ENCODE assay signal across 14 mouse cellular contexts in the genomic region with DNA sequence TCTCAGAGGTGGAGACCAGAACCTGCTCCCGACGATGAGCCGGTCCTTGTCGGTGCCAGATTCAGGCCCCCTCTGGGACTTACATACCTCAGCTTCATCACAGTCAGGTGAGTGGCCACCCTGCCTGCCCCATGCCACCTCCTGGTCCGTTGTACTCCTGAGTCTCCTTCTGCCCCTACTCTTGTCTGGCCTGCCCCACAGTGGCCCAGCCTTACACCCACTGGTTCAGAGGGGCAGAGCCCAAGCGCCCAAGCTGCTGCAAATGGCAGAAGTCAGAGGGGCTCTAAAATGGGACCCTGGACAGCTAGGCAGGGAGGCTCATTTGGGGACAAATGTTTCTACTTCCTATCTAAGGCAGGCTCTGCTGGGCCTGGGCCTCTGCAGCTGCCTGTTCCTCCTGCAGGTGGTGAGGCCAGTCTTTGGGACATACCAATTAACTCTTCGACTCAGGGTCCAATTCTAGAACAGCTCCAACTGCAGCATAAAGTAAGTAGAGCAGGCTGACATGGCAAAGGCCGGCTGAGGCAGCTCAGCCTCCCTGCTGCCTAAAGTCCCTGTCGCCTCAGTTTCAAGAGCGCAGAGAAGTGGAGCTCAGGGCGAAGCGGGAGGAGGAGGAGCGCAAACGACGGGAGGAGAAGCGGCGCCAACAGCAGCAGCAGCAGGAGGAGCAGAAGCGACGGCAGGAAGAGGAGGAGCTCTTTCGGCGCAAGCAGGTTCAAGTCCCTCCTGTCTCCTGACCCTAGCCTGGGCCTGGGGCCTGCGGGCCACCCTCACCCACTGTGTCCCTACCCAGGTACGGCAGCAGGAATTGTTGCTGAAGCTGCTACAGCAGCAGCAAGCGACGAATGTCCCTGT. TPM values are rescaled to one million over a fixed set of nuclear protein-coding genes. Genes with fewer than 3 reads are reported as not detected.
DNase-seq lines count a peak whose midpoint lies in the region; ATAC-seq lines count a peak whose summit lies in the region.
"Had no signal": no experiment of that assay in that cellular context is flagged by ENCODE, and none has a peak within 500 bp of the region (broad histone marks: within the 10 kb centered on the region; RNA-seq: fewer than 3 reads in every experiment).

No protein-coding gene starts in this region.

- ATAC-seq in frontal cortex, adult (ENCODE audit: low TSS enrichment) = 0 out of 2 replicates have a peak, but pooled peaks have one; percentile 10
- ATAC-seq in midbrain, embryonic 11.5 days (ENCODE audit: low FRiP score) = no peak
- no peak for ATAC-seq in neural tube, embryonic 14.5 days (ENCODE audit: low read depth)
- no peak for ATAC-seq in kidney, embryonic 14.5 days (ENCODE audit: low FRiP score, low TSS enrichment)
- ATAC-seq: Patski had no signal

- no peaks in the 10 kb centered on the region for H3K27me3 ChIP-seq in midbrain, embryonic 10.5 days (ENCODE audit: low read depth, poor library complexity, severe bottlenecking)
- H3K27me3 ChIP-seq in midbrain, embryonic 11.5 days (ENCODE audit: control insufficient read depth, insufficient read depth, low read length) = no peaks in the 10 kb centered on the region
- H3K27me3 ChIP-seq in neural tube, embryonic 14.5 days (ENCODE audit: control insufficient read depth, insufficient read depth, low read length) = no peaks in the 10 kb centered on the region
- H3K27me3 ChIP-seq in kidney, embryonic 14.5 days (ENCODE audit: control insufficient read depth, insufficient read depth, low read length) = no peaks in the 10 kb centered on the region
- H3K27me3 ChIP-seq: heart, embryonic 15.5 days; kidney, embryonic 15.5 days; lung, embryonic 15.5 days; Patski had no signal

- peaks cover 100% of the 10 kb centered on the region for H3K36me3 ChIP-seq in midbrain, embryonic 10.5 days
- peaks cover 64% of the 10 kb centered on the region for H3K36me3 ChIP-seq in midbrain, embryonic 11.5 days (ENCODE audit: control insufficient read depth, insufficient read depth, low read length)
- H3K36me3 ChIP-seq in neural tube, embryonic 14.5 days (ENCODE audit: control insufficient read depth, insufficient read depth, low read length) = peaks cover 86% of the 10 kb centered on the region
- peaks cover 98% of the 10 kb centered on the region for H3K36me3 ChIP-seq in kidney, embryonic 14.5 days (ENCODE audit: control insufficient read depth, insufficient read depth, low read length)

- WGBS in midbrain, embryonic 10.5 days = 83% methylated on average over 25 of the region's 25 CpGs
- 85% methylated on average over 25 of the region's 25 CpGs for WGBS in midbrain, embryonic 11.5 days
- 83% methylated on average over 25 of the region's 25 CpGs for WGBS in neural tube, embryonic 14.5 days
- 85% methylated on average over 25 of the region's 25 CpGs for WGBS in kidney, embryonic 14.5 days

- peaks cover 46% of the 10 kb centered on the region for H3K4me1 ChIP-seq in midbrain, embryonic 10.5 days
- H3K4me1 ChIP-seq in midbrain, embryonic 11.5 days (ENCODE audit: control insufficient read depth, insufficient read depth, low read length) = peaks cover 9% of the 10 kb centered on the region; the same call in 1 of the 2 replicates
- H3K4me1 ChIP-seq in neural tube, embryonic 14.5 days (ENCODE audit: control insufficient read depth, insufficient read depth, low read length) = 0 out of 2 replicates have a peak, but pooled peaks cover 3% of the 10 kb centered on the region
- no peaks in the 10 kb centered on the region for H3K4me1 ChIP-seq in kidney, embryonic 14.5 days (ENCODE audit: control insufficient read depth, insufficient read depth, low read length)

- 0 out of 2 replicates have a peak overlapping the region, but pooled peaks have one; percentile 16 for H3K4me3 ChIP-seq in midbrain, embryonic 10.5 days
- no peak overlapping the region for H3K4me3 ChIP-seq in midbrain, embryonic 11.5 days (ENCODE audit: low read depth, low read length)
- no peak overlapping the region for H3K4me3 ChIP-seq in neural tube, embryonic 14.5 days (ENCODE audit: low read depth, low read length)
- no peak overlapping the region for H3K4me3 ChIP-seq in kidney, embryonic 14.5 days (ENCODE audit: low read length)
- H3K4me3 ChIP-seq: heart, embryonic 15.5 days; kidney, embryonic 15.5 days; lung, embryonic 15.5 days had no signal

- no peak for DNase-seq in frontal cortex, postnatal 10 days (ENCODE audit: low spot score in 2 of 2)
- DNase-seq in midbrain, embryonic 10.5 days (ENCODE audit: low spot score) = no peak
- no peak for DNase-seq in midbrain, embryonic 11.5 days (ENCODE audit: low spot score, missing footprints)
- peak; percentile 53 for DNase-seq in R1 (ENCODE audit: low read depth, low spot score)
- no peak for DNase-seq in layer of hippocampus, adult 11-12 months (ENCODE audit: low spot score)
- DNase-seq: thymus, postnatal 14 days had no signal

- no peak overlapping the region for H3K4me2 ChIP-seq in midbrain, embryonic 11.5 days
- no peak overlapping the region for H3K4me2 ChIP-seq in neural tube, embryonic 14.5 days (ENCODE audit: low read depth, low read length)
- H3K4me2 ChIP-seq in kidney, embryonic 14.5 days (replicated peaks; ENCODE audit: low read depth, low read length) = no peak overlapping the region
- H3K4me2 ChIP-seq: heart, embryonic 15.5 days; kidney, embryonic 15.5 days; liver, embryonic 11.5 days; lung, embryonic 15.5 days had no signal

- H3K27ac ChIP-seq in midbrain, embryonic 10.5 days (replicated peaks) = peak overlapping the region; percentile 42
- H3K27ac ChIP-seq in midbrain, embryonic 11.5 days (ENCODE audit: low read depth, low read length) = no peak overlapping the region; the same call in 1 of the 2 replicates
- no peak overlapping the region for H3K27ac ChIP-seq in neural tube, embryonic 14.5 days (ENCODE audit: low read depth, low read length)
- H3K27ac ChIP-seq in kidney, embryonic 14.5 days (ENCODE audit: low read depth, low read length) = no peak overlapping the region
- H3K27ac ChIP-seq: heart, embryonic 15.5 days; kidney, embryonic 15.5 days; lung, embryonic 15.5 days had no signal

- no peaks in the 10 kb centered on the region for H3K9me3 ChIP-seq in midbrain, embryonic 10.5 days (replicated peaks)
- no peaks in the 10 kb centered on the region for H3K9me3 ChIP-seq in midbrain, embryonic 11.5 days (ENCODE audit: control insufficient read depth, low read length)
- no peaks in the 10 kb centered on the region for H3K9me3 ChIP-seq in neural tube, embryonic 14.5 days (ENCODE audit: control insufficient read depth, low read length)
- H3K9me3 ChIP-seq in kidney, embryonic 14.5 days (ENCODE audit: control insufficient read depth, low read length) = no peaks in the 10 kb centered on the region
- H3K9me3 ChIP-seq: heart, embryonic 15.5 days; kidney, embryonic 15.5 days; lung, embryonic 15.5 days had no signal

- H3K9ac ChIP-seq in midbrain, embryonic 11.5 days (ENCODE audit: low read length) = no peak overlapping the region
- 0 out of 2 replicates have a peak overlapping the region, but pooled peaks have one; percentile 3 for H3K9ac ChIP-seq in neural tube, embryonic 14.5 days (replicated peaks; ENCODE audit: low read depth, low read length)
- H3K9ac ChIP-seq in kidney, embryonic 14.5 days (ENCODE audit: low read depth, low read length) = no peak overlapping the region
- H3K9ac ChIP-seq: heart, embryonic 15.5 days; kidney, embryonic 15.5 days; lung, embryonic 15.5 days had no signal

RNA-seq across cellular contexts. Expression of a gene that starts 5.3 kb away (rescaled TPM):
- polyA plus RNA-seq in midbrain, embryonic 10.5 days (2016; fragmentation: Nextera tagmentation; extraction: Ambion mirVana) = 15.1 and 16.4 TPM in 2 replicates
- polyA plus RNA-seq in midbrain, embryonic 11.5 days (2014; fragmentation: Nextera tagmentation; extraction: Ambion mirVana) = 10.5 and 10.6 TPM in 2 replicates
- 16.3 and 21.2 TPM in 2 replicates for polyA plus RNA-seq in neural tube, embryonic 14.5 days (2014; fragmentation: Nextera tagmentation; extraction: Ambion mirVana)
- 16.0 and 18.6 TPM in 2 replicates for polyA plus RNA-seq in kidney, embryonic 14.5 days (2014; fragmentation: Nextera tagmentation; extraction: Ambion mirVana)

RNA-seq across cellular contexts. Expression of a gene that starts 9.4 kb away (rescaled TPM):
- 2.6 and 5.5 TPM in 2 replicates for polyA plus RNA-seq in midbrain, embryonic 10.5 days (2016; fragmentation: Nextera tagmentation; extraction: Ambion mirVana)
- polyA plus RNA-seq in midbrain, embryonic 11.5 days (2014; fragmentation: Nextera tagmentation; extraction: Ambion mirVana) = 0.72 and 1.4 TPM in 2 replicates
- polyA plus RNA-seq in neural tube, embryonic 14.5 days (2014; fragmentation: Nextera tagmentation; extraction: Ambion mirVana) = not detected in 2 replicates
- not detected in 2 replicates for polyA plus RNA-seq in kidney, embryonic 14.5 days (2014; fragmentation: Nextera tagmentation; extraction: Ambion mirVana)
- polyA plus RNA-seq: heart, embryonic 15.5 days; Patski had no signal

RNA-seq across cellular contexts. Expression of a gene that starts 9.7 kb away (rescaled TPM):
- 400 and 414 TPM in 2 replicates for polyA plus RNA-seq in midbrain, embryonic 10.5 days (2016; fragmentation: Nextera tagmentation; extraction: Ambion mirVana)
- polyA plus RNA-seq in midbrain, embryonic 11.5 days (2014; fragmentation: Nextera tagmentation; extraction: Ambion mirVana) = 432 and 501 TPM in 2 replicates
- polyA plus RNA-seq in neural tube, embryonic 14.5 days (2014; fragmentation: Nextera tagmentation; extraction: Ambion mirVana) = 553 and 557 TPM in 2 replicates
- polyA plus RNA-seq in kidney, embryonic 14.5 days (2014; fragmentation: Nextera tagmentation; extraction: Ambion mirVana) = 427 and 433 TPM in 2 replicates

RNA-seq across cellular contexts. Expression of a gene that starts 21.3 kb away (rescaled TPM):
- 54.1 and 55.3 TPM in 2 replicates for polyA plus RNA-seq in midbrain, embryonic 10.5 days (2016; fragmentation: Nextera tagmentation; extraction: Ambion mirVana)
- polyA plus RNA-seq in midbrain, embryonic 11.5 days (2014; fragmentation: Nextera tagmentation; extraction: Ambion mirVana) = 54.8 and 57.4 TPM in 2 replicates
- polyA plus RNA-seq in neural tube, embryonic 14.5 days (2014; fragmentation: Nextera tagmentation; extraction: Ambion mirVana) = 82.9 and 98.3 TPM in 2 replicates
- polyA plus RNA-seq in kidney, embryonic 14.5 days (2014; fragmentation: Nextera tagmentation; extraction: Ambion mirVana) = 57.8 and 69.5 TPM in 2 replicates

RNA-seq across cellular contexts. Expression of a gene that starts 29.7 kb away (rescaled TPM):
- polyA plus RNA-seq in midbrain, embryonic 10.5 days (2016; fragmentation: Nextera tagmentation; extraction: Ambion mirVana) = 9.4 and 27.5 TPM in 2 replicates
- 30.6 and 31.1 TPM in 2 replicates for polyA plus RNA-seq in midbrain, embryonic 11.5 days (2014; fragmentation: Nextera tagmentation; extraction: Ambion mirVana)
- polyA plus RNA-seq in neural tube, embryonic 14.5 days (2014; fragmentation: Nextera tagmentation; extraction: Ambion mirVana) = 206 and 236 TPM in 2 replicates
- polyA plus RNA-seq in kidney, embryonic 14.5 days (2014; fragmentation: Nextera tagmentation; extraction: Ambion mirVana) = not detected in 2 replicates
- polyA plus RNA-seq: Patski had no signal
